Mouse (Mus musculus): Measurements from ENCODE around the gene Olfr205. TPM values are rescaled to one million over a fixed set of nuclear protein-coding genes. Genes with fewer than 3 reads are reported as not detected.

Olfr205 gene
- polyA plus RNA-seq, 1 experiment from 2014 or later, result not detected

Other genes with a start within 250 kb of the Olfr205 start
- not detected in 2 replicates for gene Olfr191, start 241.3 kb downstream of the Olfr205 start, polyA plus RNA-seq (2016; fragmentation: Nextera tagmentation; extraction: Ambion mirVana)
- gene Olfr193, start 219.3 kb downstream of the Olfr205 start, polyA plus RNA-seq (2016; fragmentation: Nextera tagmentation; extraction: Ambion mirVana), result not detected in 2 replicates
- not detected in 2 replicates for gene Olfr194, start 210.1 kb downstream of the Olfr205 start, polyA plus RNA-seq (2016; fragmentation: Nextera tagmentation; extraction: Ambion mirVana)
- gene Olfr195, start 184.1 kb downstream of the Olfr205 start, polyA plus RNA-seq (2016; fragmentation: Nextera tagmentation; extraction: Ambion mirVana), result not detected in 2 replicates
- gene Olfr196, start 160.7 kb downstream of the Olfr205 start, polyA plus RNA-seq (2016; fragmentation: Nextera tagmentation; extraction: Ambion mirVana), result not detected in 2 replicates
- not detected in 2 replicates for gene Olfr198, start 127.6 kb downstream of the Olfr205 start, polyA plus RNA-seq (2016; fragmentation: Nextera tagmentation; extraction: Ambion mirVana)
- not detected in 2 replicates for gene Olfr199, start 111.4 kb downstream of the Olfr205 start, polyA plus RNA-seq (2016; fragmentation: Nextera tagmentation; extraction: Ambion mirVana)
- not detected in 2 replicates for gene Olfr201, start 58.5 kb downstream of the Olfr205 start, polyA plus RNA-seq (2016; fragmentation: Nextera tagmentation; extraction: Ambion mirVana)
- not detected in 2 replicates for gene Olfr202, start 44.3 kb downstream of the Olfr205 start, polyA plus RNA-seq (2016; fragmentation: Nextera tagmentation; extraction: Ambion mirVana)
- gene Olfr203, start 32.3 kb downstream of the Olfr205 start, polyA plus RNA-seq (2016; fragmentation: Nextera tagmentation; extraction: Ambion mirVana), result not detected in 2 replicates
- gene Olfr204, start 12.9 kb downstream of the Olfr205 start, polyA plus RNA-seq (2016; fragmentation: Nextera tagmentation; extraction: Ambion mirVana), result not detected in 2 replicates
- not detected in 2 replicates for gene Olfr206, start 18.1 kb upstream of the Olfr205 start, polyA plus RNA-seq (2016; fragmentation: Nextera tagmentation; extraction: Ambion mirVana)
- not detected in 2 replicates for gene Olfr209, start 32.9 kb upstream of the Olfr205 start, polyA plus RNA-seq (2016; fragmentation: Nextera tagmentation; extraction: Ambion mirVana)
- not detected in 2 replicates for gene Gabrr3, start 76.2 kb upstream of the Olfr205 start, polyA plus RNA-seq (2016; fragmentation: Nextera tagmentation; extraction: Ambion mirVana)
- gene Riox2, start 140.6 kb upstream of the Olfr205 start, polyA plus RNA-seq (2016; fragmentation: Nextera tagmentation; extraction: Ambion mirVana), result 27.9 and 28.3 TPM in 2 replicates

All from heart, embryonic 12.5 days (tissue).